Mouse (Mus musculus): ENCODE results near the gene Samd3. TPM values are rescaled to one million over a fixed set of nuclear protein-coding genes. Genes with fewer than 3 reads are reported as not detected.

Gene Samd3
- total RNA-seq, 2 experiments from 2014 or later = not detected

GRCm38 (mm10) chr10:26303485-26303884, 74.0 kb downstream of the Samd3 start:
- DNase-seq = no peak

DNA sequence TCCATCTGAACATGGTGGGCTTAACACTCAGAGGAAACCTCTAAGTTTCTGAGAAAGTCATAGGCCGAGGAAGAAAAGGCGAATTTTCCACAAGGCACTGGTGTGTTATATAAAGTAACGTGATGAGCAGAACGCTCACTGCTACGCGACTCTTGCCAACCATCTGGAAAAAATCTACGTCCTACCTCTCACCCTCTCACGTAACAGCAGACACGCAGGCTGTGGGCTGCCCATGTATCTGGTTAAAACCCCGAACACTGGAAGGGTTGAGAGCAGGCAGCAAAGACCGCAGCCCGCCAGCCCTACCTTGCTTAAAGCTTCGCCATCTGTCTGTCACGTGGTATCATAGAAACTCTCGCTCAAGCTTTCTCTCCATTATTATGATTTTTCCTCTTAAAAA, 84.8 kb downstream of the Samd3 start:
- DNase-seq = no peak

GRCm38 (mm10) chr10:26320679-26321078, 91.2 kb downstream of the Samd3 start:
- DNase-seq = no peak

Other genes starting within 250 kb of the Samd3 start
- gene Gm9767, start 151.5 kb upstream of the Samd3 start, total RNA-seq (2021) = not detected
- gene Tmem200a, start 150.7 kb upstream of the Samd3 start, total RNA-seq (2021) = under 1 TPM in 1 of 2 experiments, not detected in 1; 0.15 TPM
- gene L3mbtl3, start 146.3 kb downstream of the Samd3 start, total RNA-seq (2021) = 1 to 10 TPM; 6.6 to 8.5 TPM